Mouse (Mus musculus) B cell, adult 2 months (primary cell): ENCODE measurements around the gene Maml2.
A peak's percentile ranks its signal among the peaks of the same experiment; 100 is the strongest.
"Not testable (repeated sequence)": the region's sequence is repeated elsewhere in the genome, so short reads cannot be mapped to it uniquely, and the experiment has no call there.

ENCODE experiments used
- DNase-seq, 2 experiments: peaks; one replicate each; pipeline ENCODE4 v3.0.0; 2022

The Maml2 gene

DNA sequence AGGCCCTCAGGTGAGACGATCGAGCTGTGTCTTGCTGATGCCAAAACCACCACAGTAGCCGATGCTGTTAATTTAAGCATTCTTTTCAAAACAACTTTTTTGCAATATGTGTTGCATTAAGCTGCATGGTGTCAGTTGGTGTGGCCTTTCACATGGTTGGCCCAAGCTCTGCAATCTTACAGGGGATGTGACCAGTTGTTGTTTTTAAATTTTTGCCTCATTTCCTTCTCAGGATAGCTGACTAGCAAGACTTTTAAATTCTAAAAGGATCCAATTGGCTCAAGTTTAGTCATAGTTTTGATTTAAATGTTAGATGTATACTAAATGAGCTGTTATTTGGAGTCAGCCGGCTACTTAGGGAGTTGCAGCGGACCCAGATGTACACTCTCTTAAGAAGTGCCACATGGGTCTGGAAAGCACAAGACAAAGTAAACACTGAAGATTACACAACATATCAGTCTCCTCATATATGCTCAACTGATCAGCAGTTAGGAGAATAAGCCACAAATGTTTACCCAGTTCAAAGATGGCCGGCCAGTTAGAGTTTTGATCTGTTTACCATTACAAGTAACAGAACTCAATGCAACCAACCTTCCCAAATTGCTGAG is 386.7 kb downstream of the Maml2 start:
- no peak for DNase-seq

DNA sequence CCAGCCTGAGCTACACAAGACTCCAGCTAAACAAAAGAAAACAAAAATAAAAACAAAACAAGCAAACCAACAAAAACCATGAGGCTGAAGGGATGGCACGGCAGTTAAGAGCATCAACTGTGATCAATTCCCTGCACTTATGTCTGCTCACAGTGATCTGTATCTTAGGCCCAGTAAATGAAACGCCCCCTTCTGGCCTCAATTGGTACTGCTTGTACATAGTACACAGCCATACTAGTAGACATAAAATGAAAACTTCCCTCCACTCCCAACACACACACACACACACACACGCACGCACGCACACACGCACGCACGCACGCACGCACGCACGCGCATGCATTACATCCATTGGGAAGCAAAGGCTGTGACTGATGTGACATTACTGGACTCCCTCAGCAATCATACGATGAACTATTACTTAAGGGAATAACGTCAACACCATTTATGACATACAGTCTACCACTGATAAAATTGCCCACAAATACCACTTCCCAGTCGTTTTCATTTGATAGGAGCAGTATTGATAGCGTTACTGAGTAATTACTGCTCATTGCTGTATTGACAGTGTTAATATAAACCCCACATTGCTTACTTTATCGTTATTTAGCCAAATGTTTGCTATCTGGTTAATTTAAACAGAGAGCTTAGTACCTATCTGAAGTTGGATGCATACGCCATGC is 389.4 kb downstream of the Maml2 start:
- DNase-seq = peak; percentile 73 to 76

DNA sequence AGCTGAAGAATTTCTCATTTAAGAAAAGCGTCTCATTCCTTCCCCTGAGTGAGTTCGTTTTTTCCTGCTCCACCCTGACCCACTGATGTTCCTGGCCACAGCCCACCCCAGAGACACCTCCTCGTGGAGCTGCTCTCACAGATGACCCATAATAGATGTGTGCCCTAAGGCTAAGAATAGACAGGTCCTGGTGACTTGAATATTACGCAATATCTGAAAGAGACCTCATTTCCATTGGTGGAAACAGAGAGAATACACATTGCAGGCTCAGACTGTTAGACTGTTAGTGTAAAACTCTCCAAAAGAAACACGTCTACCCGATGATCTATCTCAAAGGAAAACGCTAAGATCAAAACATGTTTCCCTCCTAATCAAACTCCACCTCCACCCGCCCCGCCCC is 391.2 kb downstream of the Maml2 start:
- no peak for DNase-seq

DNA sequence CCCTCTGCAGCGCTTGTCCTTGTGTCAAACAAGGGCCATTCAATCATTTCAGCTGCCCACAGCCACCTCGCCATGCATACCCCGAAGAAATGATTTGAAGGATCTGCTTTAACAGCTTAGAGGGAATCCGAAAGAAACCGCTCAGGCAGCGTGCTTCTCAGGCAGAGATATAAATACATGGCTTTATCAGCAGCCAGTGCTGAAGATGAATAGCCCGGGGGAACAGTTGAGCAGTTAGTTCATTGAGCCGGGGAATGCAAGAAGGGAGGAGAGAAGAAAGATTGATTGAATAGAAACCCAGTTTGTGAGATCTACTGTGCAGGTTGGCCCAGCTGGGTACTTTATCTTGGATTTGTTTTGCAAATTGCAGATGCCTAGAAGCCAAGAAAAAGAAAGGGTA is 392.6 kb downstream of the Maml2 start:
- DNase-seq = no peak

DNA sequence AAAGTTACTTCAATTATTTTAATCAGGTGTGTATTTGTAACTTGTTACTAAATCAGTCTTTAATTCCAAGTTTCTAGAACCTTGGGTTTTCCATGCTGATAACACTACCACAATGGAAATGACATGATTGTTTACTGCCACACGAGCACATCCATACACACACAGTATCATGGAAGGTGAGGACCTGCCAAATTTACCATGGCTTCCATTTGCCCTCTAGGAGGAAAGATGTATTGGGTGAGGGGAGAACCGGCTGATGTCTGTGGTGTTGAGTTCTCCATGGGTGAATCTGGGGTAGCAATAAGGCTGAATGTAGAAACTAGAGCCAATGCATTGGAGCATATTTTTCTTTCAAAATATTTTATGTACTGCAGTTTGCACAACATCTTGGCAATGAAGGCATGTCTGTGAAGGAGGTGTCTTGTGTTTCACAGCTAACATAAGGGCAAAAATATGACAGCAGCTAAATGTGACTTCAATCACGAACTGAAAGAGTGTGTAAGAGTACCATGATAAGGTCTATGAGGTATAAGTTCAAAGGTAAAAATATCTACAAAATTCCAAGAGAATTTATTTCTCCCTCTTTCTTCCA is 396.0 kb downstream of the Maml2 start:
- DNase-seq = no peak

GRCm38 (mm10) chr9:13694293-13694692 is 396.5 kb downstream of the Maml2 start:
- DNase-seq = no peak

DNA sequence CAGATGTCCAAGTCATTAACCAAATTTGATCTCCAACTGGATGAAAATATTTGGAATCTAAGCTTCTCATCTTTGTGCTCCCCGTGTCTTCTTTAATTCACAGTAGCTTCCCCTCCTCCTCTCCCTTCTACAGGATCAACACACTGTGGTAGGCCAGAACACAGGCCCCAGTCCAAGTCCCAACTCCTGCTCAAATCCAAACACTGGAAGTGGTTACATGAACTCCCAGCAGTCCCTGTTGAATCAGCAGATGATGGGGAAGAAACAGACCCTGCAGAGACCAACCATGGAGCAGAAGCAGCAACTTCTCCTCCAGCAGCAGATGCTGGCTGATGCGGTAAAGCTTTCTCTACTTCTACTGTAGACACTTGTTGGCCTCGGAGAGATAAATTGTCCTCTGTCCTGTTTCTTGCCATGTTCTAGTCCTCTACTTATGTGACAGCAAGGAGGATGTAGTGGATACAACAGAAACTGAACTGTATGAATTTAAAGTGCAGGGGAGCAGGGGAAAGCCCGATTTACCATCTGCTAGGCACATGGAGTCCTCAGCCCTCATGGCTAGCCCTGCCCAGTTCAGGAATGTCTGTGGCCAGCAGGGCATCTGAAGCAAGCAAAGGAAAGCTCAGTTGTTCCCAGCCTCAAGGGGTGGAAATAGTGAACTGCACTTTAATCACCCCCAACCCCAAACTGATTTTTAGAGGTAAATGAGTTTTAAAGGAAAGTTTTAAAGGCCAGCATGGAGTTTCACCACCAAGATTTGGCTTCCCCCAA is 399.5 kb downstream of the Maml2 start:
- no peak for DNase-seq

DNA sequence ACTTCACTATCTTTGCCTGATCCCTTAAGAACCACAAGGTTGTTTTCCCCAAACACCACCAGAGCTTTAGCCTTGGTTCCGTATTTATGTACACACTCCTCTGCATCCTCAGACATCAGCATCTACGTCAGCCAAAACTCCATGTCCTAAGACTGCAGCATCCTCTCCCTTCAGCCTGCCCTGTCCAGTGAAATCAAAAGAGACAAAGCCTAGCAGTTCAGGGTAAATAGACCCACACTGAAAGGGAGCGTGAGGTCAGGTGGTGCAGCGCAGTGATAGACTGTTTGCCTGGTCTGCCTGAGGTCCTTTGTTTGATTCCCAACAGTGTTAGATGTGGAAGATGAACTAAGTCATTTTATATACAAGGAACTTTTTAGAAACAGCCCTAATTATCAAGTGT is 400.1 kb downstream of the Maml2 start:
- DNase-seq = no peak

DNA sequence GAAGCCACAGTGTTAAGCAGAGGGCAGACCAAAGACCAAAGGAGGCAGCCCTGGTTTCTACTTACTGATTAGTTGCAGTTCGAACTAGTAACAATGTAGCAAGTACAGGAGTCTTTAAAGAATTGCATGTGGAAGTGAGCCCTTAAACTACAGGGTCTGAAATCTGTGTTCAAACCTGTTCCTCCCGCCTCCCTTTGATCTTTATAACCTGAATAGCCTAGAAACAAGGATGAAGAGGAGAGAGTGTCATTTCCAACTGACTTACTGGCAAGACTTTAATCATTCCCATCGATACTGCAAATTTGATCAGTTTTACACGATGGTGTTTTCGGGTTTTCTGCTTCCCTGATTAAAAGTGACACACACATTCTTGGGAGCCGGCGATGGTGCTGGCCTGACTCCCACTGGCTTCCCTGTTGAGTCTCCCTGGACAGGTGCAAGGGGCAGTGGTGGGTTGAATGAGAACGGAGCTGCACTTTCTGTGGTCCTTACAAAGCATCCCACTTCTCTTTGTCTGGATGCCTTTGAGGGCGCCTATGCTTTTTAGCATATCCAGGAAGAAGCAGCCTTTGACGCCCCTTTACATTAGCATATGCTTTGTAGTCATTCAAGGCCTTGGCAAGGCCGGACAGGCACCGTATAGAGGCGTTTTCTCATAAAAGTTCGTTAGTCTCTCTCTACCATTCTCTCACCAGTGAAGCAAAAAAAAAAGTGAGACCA is 401.5 kb downstream of the Maml2 start:
- no peak for DNase-seq

DNA sequence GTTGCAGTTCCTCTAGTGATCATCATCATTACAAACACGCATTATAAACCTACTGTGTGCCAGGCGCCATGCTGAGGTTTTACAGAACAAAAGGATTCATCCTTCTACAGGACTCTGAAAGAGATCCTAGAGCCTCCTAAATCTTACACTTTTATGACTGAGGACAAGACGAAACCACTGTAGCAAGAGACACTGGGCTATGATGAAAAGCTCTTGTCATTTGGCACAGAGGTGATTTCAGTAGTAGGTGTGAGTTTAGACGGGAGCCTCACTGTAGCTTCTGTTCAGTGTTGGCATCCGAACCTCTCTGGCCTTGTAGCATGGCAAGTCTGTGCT is 402.0 kb downstream of the Maml2 start:
- no peak for DNase-seq

GRCm38 (mm10) chr9:13701773-13702172 is 404.0 kb downstream of the Maml2 start:
- DNase-seq = no peak

- no peak for DNase-seq
These were observed 405.3 kb downstream of the Maml2 start for GRCm38 (mm10) chr9:13703100-13703499.

DNA sequence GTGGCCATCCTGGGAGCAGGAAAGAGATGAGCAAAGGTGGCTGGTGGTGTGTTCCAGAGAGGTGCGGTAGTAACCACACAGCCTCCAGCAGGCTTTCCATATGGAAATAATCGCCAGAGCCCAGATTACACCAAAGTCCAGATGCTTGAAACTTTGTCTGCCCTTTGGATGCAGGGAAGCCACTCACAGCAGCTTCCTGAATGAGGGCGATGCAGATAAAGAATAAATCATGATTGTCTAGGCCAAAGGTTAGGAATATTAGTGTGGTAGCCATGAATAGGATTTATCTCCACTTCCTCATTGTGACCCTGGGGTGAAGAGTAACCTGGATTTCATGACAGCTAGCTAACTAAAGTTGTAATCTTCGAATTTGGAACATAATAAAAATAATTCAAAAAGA is 407.2 kb downstream of the Maml2 start:
- DNase-seq = no peak

DNA sequence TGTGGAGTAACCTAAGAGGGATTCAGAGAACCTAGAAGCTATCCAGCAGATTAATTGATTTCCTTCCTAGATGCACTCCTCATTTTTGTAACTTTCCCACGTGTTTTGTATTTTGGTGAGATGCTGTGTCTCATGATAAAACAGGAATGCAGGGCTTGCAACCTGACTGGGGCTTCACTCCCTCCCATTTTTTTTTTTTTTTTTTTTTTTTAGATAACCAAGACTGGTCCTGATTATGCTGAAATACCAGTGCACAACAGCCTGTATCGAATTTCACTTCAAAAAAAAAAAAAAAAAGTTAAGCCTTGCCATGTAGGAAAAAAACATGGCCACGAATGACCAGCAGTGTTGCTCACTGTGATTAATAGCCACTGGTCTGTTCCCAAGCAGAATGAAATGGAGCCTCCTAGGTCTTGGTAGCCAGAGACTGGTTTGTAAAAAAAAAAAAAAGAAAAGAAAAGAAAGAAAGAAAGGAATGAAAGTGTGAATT is 409.4 kb downstream of the Maml2 start:
- DNase-seq = no peak

DNA sequence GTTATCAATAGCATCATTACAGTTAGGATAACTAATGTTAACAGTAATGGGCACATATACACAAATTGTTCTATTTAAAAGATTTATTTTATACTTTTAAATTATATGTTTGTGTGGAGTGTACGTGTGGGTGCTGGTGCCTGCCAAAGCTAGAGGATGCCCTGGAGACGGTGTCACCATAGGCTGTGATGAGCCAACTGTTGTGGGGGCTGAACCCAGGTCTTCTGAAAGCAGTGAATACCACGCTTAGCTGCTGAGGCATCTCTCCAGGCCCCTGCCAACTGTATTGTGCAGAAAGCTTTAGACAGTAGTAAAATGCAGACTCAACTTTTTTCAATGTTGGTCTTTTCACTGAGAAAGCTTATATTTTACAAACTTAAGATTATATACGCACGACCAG is 411.7 kb downstream of the Maml2 start:
- DNase-seq = no peak

GRCm38 (mm10) chr9:13715891-13716290 is 418.1 kb downstream of the Maml2 start:
- not testable (repeated sequence) for DNase-seq

DNA sequence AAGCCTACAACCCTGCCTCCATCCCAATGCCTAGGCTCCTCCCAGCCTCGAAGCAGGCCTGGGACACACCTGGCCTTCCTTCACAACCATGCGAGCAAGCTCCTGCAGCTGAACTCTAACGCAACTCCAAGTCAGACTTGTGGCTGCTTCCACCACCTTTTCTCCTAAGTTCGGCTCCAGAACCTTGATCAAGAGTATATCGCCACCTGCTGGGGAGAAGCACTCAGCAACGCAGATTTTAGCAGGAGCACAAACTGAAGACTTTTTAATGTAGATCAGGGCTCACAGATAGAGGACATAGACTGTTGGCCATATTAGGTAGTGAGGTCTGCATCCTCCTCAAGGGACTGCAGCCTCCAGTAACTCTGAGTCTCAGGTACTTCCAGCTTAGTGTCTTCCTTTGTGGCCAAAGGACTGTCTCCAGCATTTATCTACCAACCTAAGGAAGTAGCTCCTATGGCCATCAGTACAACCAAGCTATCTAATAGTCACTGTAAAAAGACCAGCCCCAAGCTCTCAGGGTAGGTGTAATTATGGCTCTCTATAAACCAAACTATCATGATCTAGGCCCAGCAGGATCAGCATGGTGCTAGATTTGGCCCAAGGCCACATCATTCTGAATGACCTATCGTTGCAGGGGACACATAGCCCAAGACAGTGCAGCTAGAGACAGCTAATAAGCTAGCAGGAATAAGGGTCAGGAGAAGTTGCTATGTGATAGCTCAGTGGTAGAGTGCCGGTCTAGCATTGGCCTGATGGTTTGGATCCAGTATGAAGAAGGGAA is 418.8 kb downstream of the Maml2 start:
- peak; percentile 81 to 82 for DNase-seq

- no peak for DNase-seq
These were observed 450.6 kb downstream of the Maml2 start, which contains the start of gene Mtmr2 for GRCm38 (mm10) chr9:13748404-13748797. TSS of gene Mtmr2 (plus strand) at chr9:13748410.

- DNase-seq = peak; percentile 95 to 96
These were observed 451.3 kb downstream of the Maml2 start for GRCm38 (mm10) chr9:13748798-13749674.

DNA sequence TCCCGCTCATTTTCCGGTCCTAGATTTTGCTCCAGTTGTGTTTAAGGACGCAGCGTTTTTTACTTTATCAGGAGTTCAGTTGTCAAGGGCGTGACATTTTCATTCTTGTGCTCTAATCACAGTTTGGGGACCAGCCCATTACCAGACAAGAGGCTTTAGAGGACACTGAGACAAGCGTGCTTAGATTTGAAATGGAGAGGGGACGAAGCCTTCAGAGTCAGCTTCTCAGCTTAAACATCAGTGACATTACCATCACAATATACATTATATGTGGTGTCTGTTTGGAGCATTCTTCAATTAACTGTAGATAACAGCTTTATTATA is 451.9 kb downstream of the Maml2 start:
- no peak for DNase-seq

- no peak for DNase-seq
These were observed 454.8 kb downstream of the Maml2 start for GRCm38 (mm10) chr9:13752543-13752942.
